ENCODE assay signal across 8 mouse cellular contexts in the genomic region with DNA sequence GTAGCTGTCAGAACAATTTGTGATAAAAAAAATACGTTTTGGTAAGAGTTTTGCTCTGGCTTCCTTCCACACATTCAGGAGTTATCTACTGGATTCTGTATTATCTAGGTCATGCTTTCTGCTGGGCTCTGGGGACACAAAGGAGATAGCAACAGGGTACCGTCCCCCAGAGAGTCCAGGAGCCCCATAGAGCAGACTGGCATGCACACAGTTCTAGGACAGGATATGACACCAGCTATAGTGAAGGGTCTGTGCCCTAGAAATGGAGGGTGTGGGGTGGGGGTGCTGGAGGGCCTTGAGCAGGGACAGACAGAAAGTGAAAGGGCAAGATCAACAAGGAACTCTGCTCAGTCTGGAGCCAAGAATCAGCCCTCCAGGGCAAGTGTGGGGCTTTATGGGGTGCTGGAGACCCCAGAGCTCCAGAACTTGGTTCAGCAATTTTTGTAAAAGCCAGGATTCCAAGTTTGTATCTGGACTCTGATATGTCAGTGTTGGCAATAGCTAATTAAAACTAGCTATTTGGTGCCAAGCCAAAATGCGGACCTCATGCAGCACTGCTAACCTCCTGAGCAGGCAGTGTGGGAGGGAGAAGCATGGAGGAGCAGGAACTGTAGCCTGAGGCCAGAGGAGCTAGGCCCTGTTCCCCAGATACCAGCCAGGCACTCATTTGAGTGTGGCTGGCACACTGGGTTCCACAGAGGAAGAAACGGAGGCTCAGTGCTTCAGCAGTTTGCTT. TPM values are rescaled to one million over a fixed set of nuclear protein-coding genes. Genes with fewer than 3 reads are reported as not detected.
A peak's percentile ranks its signal among the peaks of the same experiment; 100 is the strongest.
DNase-seq lines count a peak whose midpoint lies in the region; ATAC-seq and TF ChIP-seq lines count a peak whose summit lies in the region.

No protein-coding gene starts in this region.

- peak overlapping the region; percentile 94 for H3K4me3 ChIP-seq in left cerebral cortex, adult 2 months
- H3K4me3 ChIP-seq in cerebellum, adult 2 months (replicated peaks; ENCODE audit: insufficient read depth, low read depth, low read length) = peak overlapping the region; percentile 20
- peak overlapping the region; percentile 81 for H3K4me3 ChIP-seq in heart, postnatal 0 days (ENCODE audit: low read depth, low read length)
- 0 out of 2 replicates have a peak overlapping the region, but pooled peaks have one; percentile 2 for H3K4me3 ChIP-seq in limb, embryonic 13.5 days

- H3K9me3 ChIP-seq in heart, postnatal 0 days (replicated peaks; ENCODE audit: control insufficient read depth, low read length) = no peaks in the 10 kb centered on the region
- H3K9me3 ChIP-seq in limb, embryonic 13.5 days = no peaks in the 10 kb centered on the region

- DNase-seq in left cerebral cortex, adult 2 months (ENCODE audit: extremely low spot score in 1 of 2, low spot score in 2 of 2) = no peak
- no peak for DNase-seq in left cerebral cortex, postnatal 10 days (ENCODE audit: extremely low spot score in 1 of 2, low spot score in 2 of 2)
- peak; percentile 37 to 51 for DNase-seq in cerebellum, adult 2 months
- peak; percentile 28 for DNase-seq in heart, postnatal 0 days (ENCODE audit: low spot score)
- peak; percentile 13 for DNase-seq in retina, embryonic 14.5 days (ENCODE audit: low spot score)
- no peak for DNase-seq in urinary bladder, postnatal 4 days (ENCODE audit: low spot score in 2 of 2)
- no peak for DNase-seq in right cerebral cortex, postnatal 36 days (ENCODE audit: low spot score in 2 of 2)

- no peak for TF ChIP-seq EP300 in heart, postnatal 0 days (IDR thresholded peaks at IDR 0.05; ENCODE audit: low read depth)

- WGBS in cerebellum, adult 2 months = 17% methylated on average over 4 of the region's 4 CpGs
- 33% methylated on average over 4 of the region's 4 CpGs for WGBS in heart, postnatal 0 days
- 71% methylated on average over 4 of the region's 4 CpGs for WGBS in limb, embryonic 13.5 days

- no peak for TF ChIP-seq CTCF in left cerebral cortex, adult 2 months (IDR thresholded peaks at IDR 0.05)
- TF ChIP-seq CTCF in cerebellum, adult 2 months (IDR thresholded peaks at IDR 0.05; ENCODE audit: borderline replicate concordance, insufficient read depth, low read depth, low read length) = no peak
- TF ChIP-seq CTCF in heart, postnatal 0 days (IDR thresholded peaks at IDR 0.05; ENCODE audit: low read depth) = no peak

- ATAC-seq in heart, postnatal 0 days (ENCODE audit: insufficient read depth, low read depth) = no peak
- no peak for ATAC-seq in limb, embryonic 13.5 days (ENCODE audit: low FRiP score, low read depth)

- H3K27ac ChIP-seq in left cerebral cortex, adult 2 months = peak overlapping the region; percentile 33
- peak overlapping the region; percentile 6; the same call in 1 of the 2 replicates for H3K27ac ChIP-seq in cerebellum, adult 2 months (ENCODE audit: insufficient read depth, low read length)
- peak overlapping the region; percentile 58 for H3K27ac ChIP-seq in heart, postnatal 0 days (ENCODE audit: low read depth)
- H3K27ac ChIP-seq in limb, embryonic 13.5 days = no peak overlapping the region

- H3K27me3 ChIP-seq in cerebellum, adult 2 months (ENCODE audit: control insufficient read depth, insufficient read depth, low read length) = no peaks in the 10 kb centered on the region
- no peaks in the 10 kb centered on the region for H3K27me3 ChIP-seq in heart, postnatal 0 days (ENCODE audit: control insufficient read depth, insufficient read depth, low read length)
- H3K27me3 ChIP-seq in limb, embryonic 13.5 days = no peaks in the 10 kb centered on the region

- H3K36me3 ChIP-seq in heart, postnatal 0 days (replicated peaks; ENCODE audit: control insufficient read depth, insufficient read depth, low read length) = 0 out of 2 replicates have a peak, but pooled peaks cover 4% of the 10 kb centered on the region
- peaks cover 15% of the 10 kb centered on the region for H3K36me3 ChIP-seq in limb, embryonic 13.5 days

- intact Hi-C loops in left cerebral cortex, adult 2 months (cut with DNase I) = loop anchor here (5.0 to 10.0 kb wide), 2 partner anchors 136 to 193 kb away; partner anchors contain the start of gene Cnot6
- intact Hi-C loops in left cerebral cortex, postnatal 10 days (cut with DNase I) = loop anchor here (5.0 kb wide), 2 partner anchors 121 to 136 kb away; partner anchors contain the start of gene Cnot6

- H3K9ac ChIP-seq in heart, postnatal 0 days (replicated peaks; ENCODE audit: low read depth, low read length) = peak overlapping the region; percentile 11; the same call in 1 of the 2 replicates
- peak overlapping the region; percentile 53 for H3K9ac ChIP-seq in limb, embryonic 13.5 days

- peaks cover 11% of the 10 kb centered on the region; the same call in 1 of the 2 replicates for H3K4me1 ChIP-seq in cerebellum, adult 2 months (ENCODE audit: control insufficient read depth, insufficient read depth, low read length)
- peaks cover 15% of the 10 kb centered on the region for H3K4me1 ChIP-seq in heart, postnatal 0 days (ENCODE audit: control insufficient read depth, insufficient read depth)
- H3K4me1 ChIP-seq in limb, embryonic 13.5 days = peaks cover 20% of the 10 kb centered on the region

- no peak for TF ChIP-seq POLR2A in cerebellum, adult 2 months (IDR thresholded peaks at IDR 0.05; ENCODE audit: borderline replicate concordance, insufficient read depth, low read length)

- peak overlapping the region; percentile 71 for H3K4me2 ChIP-seq in heart, postnatal 0 days (ENCODE audit: low read depth, low read length)
- peak overlapping the region; percentile 87 for H3K4me2 ChIP-seq in limb, embryonic 13.5 days (replicated peaks)

RNA-seq across cellular contexts. Expression of gene Mapk9, which starts 1.7 kb away (rescaled TPM):
- total RNA-seq in left cerebral cortex, adult 2 months (2021) = 100 to 1,000 TPM; 221 to 222 TPM
- 100 to 1,000 TPM; 202 to 212 TPM for total RNA-seq in left cerebral cortex, postnatal 10 days (2021)
- polyA plus RNA-seq in cerebellum, adult 2 months (2012; rRNA removed) = 146 and 147 TPM in 2 replicates
- total RNA-seq in heart, postnatal 0 days (2014; rRNA removed; ENCODE audit: low replicate concordance) = 37.2 and 55.8 TPM in 2 replicates
- polyA plus RNA-seq in heart, postnatal 0 days (2015; fragmentation: Nextera tagmentation; extraction: Ambion mirVana) = 25.4 and 25.9 TPM in 2 replicates
- polyA plus RNA-seq in limb, embryonic 13.5 days (2015; fragmentation: Nextera tagmentation; extraction: Ambion mirVana) = 36.1 and 38.2 TPM in 2 replicates

RNA-seq across cellular contexts. Expression of gene Rasgef1c, which starts 53.4 kb away (rescaled TPM):
- total RNA-seq in left cerebral cortex, adult 2 months (2021) = 10 to 100 TPM; 35.3 to 39.5 TPM
- total RNA-seq in left cerebral cortex, postnatal 10 days (2021) = 10 to 100 TPM; 17.5 to 20.2 TPM
- 6.7 and 6.8 TPM in 2 replicates for polyA plus RNA-seq in cerebellum, adult 2 months (2012; rRNA removed)
- total RNA-seq in heart, postnatal 0 days (2014; rRNA removed; ENCODE audit: low replicate concordance) = 1.7 TPM in 1 of 2 replicates, not detected in the other
- polyA plus RNA-seq in heart, postnatal 0 days (2015; fragmentation: Nextera tagmentation; extraction: Ambion mirVana) = not detected in 2 replicates
- polyA plus RNA-seq in limb, embryonic 13.5 days (2015; fragmentation: Nextera tagmentation; extraction: Ambion mirVana) = 0.27 and 0.31 TPM in 2 replicates

RNA-seq across cellular contexts. Expression of gene Gfpt2, which starts 54.3 kb away (rescaled TPM):
- total RNA-seq in left cerebral cortex, adult 2 months (2021) = 10 to 100 TPM in 1 of 2 experiments, 1 to 10 TPM in 1; 6.2 to 11.4 TPM
- 1 to 10 TPM; 8.9 to 9.9 TPM for total RNA-seq in left cerebral cortex, postnatal 10 days (2021)
- polyA plus RNA-seq in cerebellum, adult 2 months (2012; rRNA removed) = 2.8 and 3.1 TPM in 2 replicates
- total RNA-seq in heart, postnatal 0 days (2014; rRNA removed; ENCODE audit: low replicate concordance) = 6.1 and 10.8 TPM in 2 replicates
- polyA plus RNA-seq in heart, postnatal 0 days (2015; fragmentation: Nextera tagmentation; extraction: Ambion mirVana) = 8.5 TPM in 2 replicates
- polyA plus RNA-seq in limb, embryonic 13.5 days (2015; fragmentation: Nextera tagmentation; extraction: Ambion mirVana) = 37.2 and 39.3 TPM in 2 replicates

Comparison
In these comparisons a context has a peak if more than half of its experiments do, and no peak if none do; other contexts are left out.
1. DNase-seq: peak in cerebellum, adult 2 months (2 of 2), heart, postnatal 0 days (single experiment) and retina, embryonic 14.5 days (single experiment); none in left cerebral cortex, adult 2 months (0 of 2), left cerebral cortex, postnatal 10 days (0 of 2), urinary bladder, postnatal 4 days (0 of 2) and right cerebral cortex, postnatal 36 days (0 of 2).
2. H3K4me3 ChIP-seq: peak in every context shown above with its lines; median percentile 94 in left cerebral cortex, adult 2 months; 81 in heart, postnatal 0 days; 20 in cerebellum, adult 2 months; 2 in limb, embryonic 13.5 days.